Mouse (Mus musculus) embryonic fibroblast, embryonic 13.5 days (primary cell): ENCODE measurements around the gene Gm33543. TPM values are rescaled to one million over a fixed set of nuclear protein-coding genes. Genes with fewer than 3 reads are reported as not detected.

Source experiments
- H3K27ac ChIP-seq: 2 replicates; pipeline ENCODE4 v1.5.1; 2012; ENCODE audit warnings: low read length, control low read depth, inconsistent platforms; ENCODE audit not compliant: insufficient read depth
- H3K4me1 ChIP-seq: 2 replicates; pipeline ENCODE4 v1.6.1; 2011; ENCODE audit warnings: low read length; ENCODE audit not compliant: control insufficient read depth, insufficient read depth
- H3K4me3 ChIP-seq: 2 replicates; pipeline ENCODE4 v1.5.1; 2011; ENCODE audit warnings: mild to moderate bottlenecking, control low read depth, low read length; ENCODE audit not compliant: insufficient read depth
- CTCF ChIP-seq: IDR thresholded peaks from 2 replicates; pipeline ENCODE4 v1.5.1; 2011; ENCODE audit warnings: mild to moderate bottlenecking, control low read depth, low read length, moderate library complexity, borderline replicate concordance; ENCODE audit not compliant: insufficient read depth
- POLR2A ChIP-seq: IDR thresholded peaks from 2 replicates; pipeline ENCODE4 v1.6.1; 2011; ENCODE audit warnings: low read depth, mild to moderate bottlenecking, control low read depth, low read length, moderate library complexity
- polyA plus RNA-seq: library from polyadenylated mRNA; stranded (reverse); fragments of >200 nt; gene quantifications from 2 replicates; pipeline ENCODE4 v1.2.4, GENCODE M21; 2011; ENCODE audit warnings: low read depth; ENCODE audit not compliant: missing spikeins, insufficient read length

Gm33543 gene
- polyA plus RNA-seq, 1 experiment = not detected

DNA sequence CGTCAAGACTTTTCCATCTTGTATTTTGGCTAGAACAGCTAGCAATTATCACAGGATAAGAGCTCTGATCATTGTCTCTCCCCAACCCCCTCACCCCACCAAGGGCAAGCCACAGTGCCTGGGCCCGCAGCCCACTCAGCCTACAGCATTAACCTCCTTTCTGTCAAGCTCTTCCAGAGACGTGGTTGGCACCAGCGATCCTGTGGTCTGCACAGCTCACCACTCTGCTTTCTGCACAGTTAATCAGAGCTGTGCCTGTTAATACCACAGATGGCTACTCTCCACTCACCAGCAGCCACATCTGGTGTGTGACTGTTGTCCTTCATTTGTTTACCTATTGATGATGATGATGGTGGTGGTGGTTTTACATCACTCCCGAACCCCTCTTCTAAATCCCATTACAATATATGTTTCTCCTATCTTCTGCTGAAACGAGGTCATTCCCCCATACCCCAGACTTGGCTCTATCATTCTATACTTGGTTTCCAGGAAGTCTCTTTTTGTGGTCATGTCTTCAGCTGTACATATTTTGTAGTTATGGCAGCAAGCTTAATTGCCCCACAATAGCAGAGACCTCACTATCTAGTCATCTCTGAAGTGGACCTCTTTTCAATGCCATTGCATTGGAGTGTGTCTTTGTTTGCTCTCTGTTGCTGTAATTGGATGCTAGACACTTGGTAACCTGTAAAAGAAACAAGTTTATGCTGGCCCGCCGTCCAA, 61.7 kb downstream of the Gm33543 start:
- no peak overlapping the region for H3K27ac ChIP-seq
- H3K4me1 ChIP-seq = no peaks in the 10 kb centered on the region
- TF ChIP-seq CTCF (no peak), POLR2A (no peak)
- H3K4me3 ChIP-seq = no peak overlapping the region

DNA sequence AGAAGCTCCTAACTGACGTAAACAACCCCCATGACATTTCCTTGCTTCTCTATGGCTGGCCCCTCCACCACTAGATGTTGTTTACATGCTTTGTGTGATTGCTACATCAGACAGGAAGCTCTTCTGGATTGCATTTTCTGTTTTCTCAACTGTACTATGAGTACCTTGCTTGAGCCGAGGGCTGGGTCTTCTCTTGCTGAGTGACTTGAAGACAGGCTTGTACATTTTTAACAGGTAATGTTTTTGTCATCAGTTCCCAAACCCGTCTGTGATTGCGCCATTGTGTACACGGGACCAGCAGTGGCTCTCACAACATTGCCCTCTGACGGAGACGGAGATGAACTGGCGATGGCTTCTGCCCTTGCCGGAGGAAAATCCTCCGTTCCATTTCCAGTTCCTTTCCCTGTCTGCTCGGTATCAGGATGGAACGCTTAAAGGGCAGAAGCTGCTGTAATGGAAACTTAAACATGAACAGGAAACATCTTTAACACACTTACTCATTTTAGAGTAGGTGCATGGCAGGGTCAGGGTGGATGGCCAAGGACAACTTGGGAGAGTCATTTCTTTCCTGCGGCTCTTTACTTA, 62.8 kb downstream of the Gm33543 start:
- peak overlapping the region; percentile 22; the same call in 1 of the 2 replicates for H3K27ac ChIP-seq
- TF ChIP-seq CTCF (no peak), POLR2A (no peak)
- no peaks in the 10 kb centered on the region for H3K4me1 ChIP-seq
- H3K4me3 ChIP-seq = no peak overlapping the region

DNA sequence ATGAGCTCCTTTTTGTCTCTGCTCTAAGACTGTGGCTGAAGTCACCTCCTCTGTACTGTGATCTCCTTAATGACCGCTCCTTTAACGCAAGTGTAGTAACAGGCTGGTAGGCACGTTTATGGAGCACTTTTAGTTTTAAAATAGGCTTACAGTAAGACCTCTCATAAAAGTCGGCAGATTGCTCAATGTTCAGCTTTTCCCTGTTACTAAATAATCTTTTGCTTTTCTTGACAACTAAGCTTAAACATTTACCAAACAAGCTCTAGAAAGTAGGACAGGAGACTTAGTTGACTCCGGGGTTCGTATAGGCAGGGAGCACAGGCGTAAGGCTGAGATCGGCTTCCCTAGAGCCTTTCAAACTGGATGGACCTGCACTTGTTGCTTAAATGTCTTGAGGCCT, 64.1 kb downstream of the Gm33543 start:
- Histone ChIP-seq H3K4me3 (no peak overlapping the region), H3K4me1 (no peaks in the 10 kb centered on the region), H3K27ac (no peak overlapping the region)
- TF ChIP-seq POLR2A = no peak
- TF ChIP-seq CTCF = no peak

DNA sequence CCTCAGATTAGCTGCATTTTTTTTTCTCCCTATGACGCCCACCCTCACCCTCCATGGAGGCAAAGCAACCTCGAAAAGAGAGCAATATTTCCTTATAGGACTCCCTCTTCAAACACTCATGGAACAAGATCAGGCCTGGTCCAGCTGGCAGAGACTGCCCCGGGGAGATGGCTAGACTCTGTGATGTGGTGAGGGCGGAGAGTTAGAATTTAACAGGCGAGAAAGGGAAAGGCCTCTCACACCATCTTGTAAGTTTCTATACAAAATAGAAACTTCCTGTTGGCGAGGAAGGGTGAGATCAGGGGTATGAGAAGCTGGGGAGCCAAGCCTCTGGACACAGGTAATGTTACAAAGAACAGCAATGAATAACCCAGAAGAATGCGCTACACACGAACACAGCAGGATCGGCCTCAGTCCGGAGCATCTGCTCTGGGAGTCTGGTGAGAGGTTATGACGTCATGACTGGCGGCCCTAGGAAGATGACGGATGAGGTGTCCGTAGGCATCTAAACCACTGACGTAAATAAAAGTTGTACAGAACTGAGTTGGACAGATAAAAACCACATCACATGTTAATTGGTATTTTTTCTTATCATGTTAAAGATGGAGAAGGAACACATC, 64.9 kb downstream of the Gm33543 start:
- H3K4me3 ChIP-seq = no peak overlapping the region
- TF ChIP-seq CTCF = no peak
- TF ChIP-seq POLR2A = no peak
- no peaks in the 10 kb centered on the region for H3K4me1 ChIP-seq
- H3K27ac ChIP-seq = no peak overlapping the region

DNA sequence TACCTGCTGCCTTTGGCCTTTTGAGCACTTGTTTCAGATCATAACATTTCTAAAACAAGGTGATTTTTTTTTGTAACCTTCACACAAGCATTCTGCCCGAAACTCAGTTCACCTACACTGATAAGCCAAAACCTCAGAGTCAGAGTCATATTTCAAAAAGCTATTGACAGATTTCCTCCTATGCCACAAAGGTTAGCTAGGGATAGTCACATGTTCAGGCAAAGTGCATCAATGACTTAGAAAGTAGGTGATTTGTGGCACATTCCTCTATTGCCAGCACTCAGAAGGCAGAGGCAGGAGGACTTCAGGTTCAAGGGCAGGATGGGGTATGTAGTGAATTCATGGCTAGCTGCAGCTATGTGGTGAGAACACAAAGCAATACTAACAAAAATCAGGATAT, 65.7 kb downstream of the Gm33543 start:
- Histone ChIP-seq H3K4me3 (no peak overlapping the region), H3K27ac (no peak overlapping the region), H3K4me1 (no peaks in the 10 kb centered on the region)
- TF ChIP-seq CTCF (no peak), POLR2A (no peak)

DNA sequence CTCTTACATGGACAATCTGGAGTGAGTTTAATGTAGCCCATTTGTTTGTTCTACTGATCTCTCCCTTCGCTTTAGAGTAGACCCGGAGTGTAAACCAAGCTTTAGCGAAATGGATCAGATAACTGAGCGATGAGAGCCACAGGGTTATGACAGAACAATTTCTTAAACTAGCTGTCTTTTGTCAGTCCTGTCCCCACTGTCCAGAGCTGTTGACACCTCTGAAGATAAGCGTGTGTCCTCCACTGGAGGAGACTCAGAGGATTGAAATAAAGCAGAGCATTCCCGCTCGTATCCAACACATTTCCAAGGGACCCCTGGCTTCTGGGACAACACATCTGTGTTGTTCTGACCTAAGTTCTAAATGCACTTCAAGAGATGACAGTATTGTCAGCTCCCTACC, 67.9 kb downstream of the Gm33543 start:
- no peak overlapping the region for H3K4me3 ChIP-seq
- no peaks in the 10 kb centered on the region for H3K4me1 ChIP-seq
- TF ChIP-seq CTCF (no peak), POLR2A (no peak)
- no peak overlapping the region for H3K27ac ChIP-seq

DNA sequence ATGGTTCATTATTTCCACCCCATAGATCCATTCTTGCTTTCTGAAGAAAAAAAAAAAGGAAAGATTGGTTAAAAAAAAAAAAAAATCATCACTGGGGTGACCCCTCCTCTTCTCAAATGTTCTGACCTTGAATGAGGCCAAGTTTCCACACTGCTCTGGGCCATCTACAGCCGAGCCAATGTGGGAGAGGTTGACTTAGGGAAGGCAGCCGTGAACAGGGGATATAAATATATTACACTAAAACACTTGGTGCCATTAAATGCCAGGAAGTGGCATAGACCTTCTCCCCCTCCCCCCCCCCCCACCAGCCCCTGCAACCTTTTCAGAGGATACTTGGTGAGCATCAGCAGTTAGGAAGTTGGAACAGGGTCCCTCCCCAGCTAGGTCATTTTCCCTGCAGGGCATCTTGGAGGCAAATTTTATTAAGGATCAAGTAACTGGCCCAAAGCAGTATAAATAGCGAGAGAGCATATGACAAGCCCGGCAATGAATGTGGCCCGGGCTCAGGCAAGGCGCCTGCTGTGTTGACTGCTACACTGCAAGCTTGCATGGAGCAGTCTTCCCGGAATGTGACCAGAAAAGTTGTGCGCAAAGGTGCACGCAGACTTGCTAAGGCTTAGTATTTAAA, 68.6 kb downstream of the Gm33543 start:
- H3K27ac ChIP-seq = no peak overlapping the region
- TF ChIP-seq CTCF (no peak), POLR2A (no peak)
- no peak overlapping the region for H3K4me3 ChIP-seq
- H3K4me1 ChIP-seq = no peaks in the 10 kb centered on the region; the same call in 1 of the 2 replicates

Other genes starting within 250 kb of the Gm33543 start
- not detected in 2 replicates for gene Anapc15-ps, start 169.5 kb downstream of the Gm33543 start, polyA plus RNA-seq
- 34.8 and 35.3 TPM in 2 replicates for gene Eea1, start 97.7 kb upstream of the Gm33543 start, polyA plus RNA-seq